Comparison of ENCODE assay signal across 27 mouse cellular contexts in genomic region chr2:80600611-80601010, GRCm38 (mm10).
"Had no signal": no experiment of that assay in that cellular context is flagged by ENCODE, and none has a peak within 500 bp of the region (broad histone marks: within the 10 kb centered on the region; RNA-seq: fewer than 3 reads in every experiment).

No protein-coding gene starts in this region.

- H3K9ac ChIP-seq: hindbrain, embryonic 14.5 days; kidney, embryonic 15.5 days; limb, embryonic 13.5 days; liver, embryonic 13.5 days; lung, embryonic 14.5 days; midbrain, embryonic 13.5 days; neural tube, embryonic 13.5 days had no signal

- H3K27me3 ChIP-seq: kidney, embryonic 15.5 days; limb, embryonic 13.5 days; liver, embryonic 13.5 days; megakaryocyte, embryonic 14.5 days; midbrain, embryonic 13.5 days; neural tube, embryonic 13.5 days had no signal

- H3K36me3 ChIP-seq: kidney, embryonic 15.5 days; limb, embryonic 10.5 days; limb, embryonic 13.5 days; liver, embryonic 13.5 days; midbrain, embryonic 10.5 days; midbrain, embryonic 13.5 days; neural tube, embryonic 13.5 days had no signal

- ATAC-seq: hindbrain, postnatal 0 days; inflammation-experienced regulatory T-cells, adult 6 months; lung, postnatal 0 days; midbrain, embryonic 13.5 days; midbrain, embryonic 16.5 days had no signal

- H3K9me3 ChIP-seq: kidney, embryonic 15.5 days; limb, embryonic 10.5 days; limb, embryonic 13.5 days; liver, embryonic 13.5 days; midbrain, embryonic 10.5 days; midbrain, embryonic 13.5 days; neural tube, embryonic 13.5 days had no signal

- DNase-seq: kidney, adult 18-20 months; kidney, postnatal 36 days; layer of hippocampus, postnatal 36 days; liver; liver, embryonic 13.5 days; lung, embryonic 14.5 days; right cerebral cortex, adult 18-20 months; right cerebral cortex, postnatal 14 days; right cerebral cortex, postnatal 4 days; thymus, adult 2 months; thymus, postnatal 14 days; thymus, postnatal 4 days had no signal

- H3K27ac ChIP-seq: hindbrain, embryonic 14.5 days; hindbrain, postnatal 0 days; kidney, embryonic 15.5 days; limb, embryonic 10.5 days; limb, embryonic 13.5 days; liver, embryonic 13.5 days; macrophage; midbrain, embryonic 10.5 days; midbrain, embryonic 13.5 days; neural tube, embryonic 13.5 days; stomach, postnatal 0 days had no signal

- H3K4me3 ChIP-seq: kidney, embryonic 15.5 days; limb, embryonic 10.5 days; limb, embryonic 13.5 days; liver, embryonic 13.5 days; megakaryocyte, embryonic 14.5 days; midbrain, embryonic 10.5 days; midbrain, embryonic 13.5 days; myocyte; neural tube, embryonic 13.5 days had no signal

- H3K4me1 ChIP-seq: kidney, embryonic 15.5 days; limb, embryonic 10.5 days; liver, embryonic 13.5 days; midbrain, embryonic 10.5 days; midbrain, embryonic 13.5 days; neural tube, embryonic 13.5 days had no signal

- H3K4me2 ChIP-seq: hindbrain, embryonic 14.5 days; kidney, embryonic 15.5 days; limb, embryonic 13.5 days; liver, embryonic 13.5 days; lung, embryonic 14.5 days; midbrain, embryonic 13.5 days; neural tube, embryonic 13.5 days had no signal
